Mouse (Mus musculus) A20 (cell line): ENCODE measurements around the gene Glud1.
"Not testable (repeated sequence)": the region's sequence is repeated elsewhere in the genome, so short reads cannot be mapped to it uniquely, and the experiment has no call there.

ENCODE experiments used
- DNase-seq: peaks from one replicate; pipeline ENCODE4 v3.0.0-alpha.2; 2011; ENCODE audit warnings: low read depth, low spot score

The Glud1 gene

GRCm38 (mm10) chr14:34311691-34312090 is 1.2 kb downstream of the Glud1 start:
- DNase-seq, result peak; percentile 63

- peak; percentile 20 for DNase-seq
Measured at GRCm38 (mm10) chr14:34312339-34313048, 2.0 kb downstream of the Glud1 start.

- DNase-seq, result no peak
Measured at GRCm38 (mm10) chr14:34313612-34314011, 3.1 kb downstream of the Glud1 start.

GRCm38 (mm10) chr14:34314383-34314782 is 3.9 kb downstream of the Glud1 start:
- not testable (repeated sequence) for DNase-seq

GRCm38 (mm10) chr14:34314796-34315195 is 4.3 kb downstream of the Glud1 start:
- no peak for DNase-seq

- no peak for DNase-seq
Measured at GRCm38 (mm10) chr14:34316346-34316745, 5.8 kb downstream of the Glud1 start.

- DNase-seq, result no peak
Measured at GRCm38 (mm10) chr14:34317431-34317830, 6.9 kb downstream of the Glud1 start.

- no peak for DNase-seq
Measured at GRCm38 (mm10) chr14:34318113-34318512, 7.6 kb downstream of the Glud1 start.

GRCm38 (mm10) chr14:34323576-34324085 is 13.1 kb downstream of the Glud1 start:
- no peak for DNase-seq

- DNase-seq, result no peak
Measured at GRCm38 (mm10) chr14:34326606-34327005, 16.1 kb downstream of the Glud1 start.

- DNase-seq, result no peak
Measured at GRCm38 (mm10) chr14:34327618-34328017, 17.1 kb downstream of the Glud1 start.

GRCm38 (mm10) chr14:34330657-34331158 is 20.2 kb downstream of the Glud1 start:
- DNase-seq, result no peak

GRCm38 (mm10) chr14:34331886-34332285 is 21.4 kb downstream of the Glud1 start:
- DNase-seq, result no peak

- no peak for DNase-seq
Measured at GRCm38 (mm10) chr14:34332476-34332875, 21.9 kb downstream of the Glud1 start.

- no peak for DNase-seq
Measured at GRCm38 (mm10) chr14:34339446-34339845, 28.9 kb downstream of the Glud1 start.

GRCm38 (mm10) chr14:34341993-34342392 is 31.5 kb downstream of the Glud1 start:
- no peak for DNase-seq

GRCm38 (mm10) chr14:34343078-34343477 is 32.6 kb downstream of the Glud1 start:
- no peak for DNase-seq

- no peak for DNase-seq
Measured at GRCm38 (mm10) chr14:34344361-34344760, 33.8 kb downstream of the Glud1 start.

- DNase-seq, result peak; percentile 9
Measured at GRCm38 (mm10) chr14:34345771-34346566, 35.4 kb downstream of the Glud1 start.

- no peak for DNase-seq
Measured at GRCm38 (mm10) chr14:34347084-34347483, 36.6 kb downstream of the Glud1 start.

- no peak for DNase-seq
Measured at GRCm38 (mm10) chr14:34348301-34348700, 37.8 kb downstream of the Glud1 start.

- DNase-seq, result no peak
Measured at GRCm38 (mm10) chr14:34349007-34349406, 38.5 kb downstream of the Glud1 start.
